Mouse (Mus musculus): Measurements from ENCODE around the gene Zdhhc11.

- TF ChIP-seq POLR2A (IDR thresholded peaks at IDR 0.05; ENCODE audit: insufficient read depth, low read length) (no peak), CTCF (IDR thresholded peaks at IDR 0.05; ENCODE audit: low read depth, low read length) (no peak), EP300 (IDR thresholded peaks at IDR 0.05; ENCODE audit: insufficient read depth, low read depth, low read length) (no peak)
Observed at GRCm38 (mm10) chr13:74000961-74001360, 37.3 kb downstream of the Zdhhc11 start.

Data from ES-Bruce4 (cell line).